Mouse (Mus musculus): ENCODE data around the gene Hnrnpr.

Gene Hnrnpr

GRCm38 (mm10) chr4:136387261-136387660 is 76.5 kb downstream of the Hnrnpr start:
- no peak for DNase-seq (ENCODE audit: extremely low read depth, low read depth)

GRCm38 (mm10) chr4:136401806-136402205 is 91.1 kb downstream of the Hnrnpr start:
- DNase-seq (ENCODE audit: extremely low read depth, low read depth) = no peak

GRCm38 (mm10) chr4:136407831-136408230 is 97.1 kb downstream of the Hnrnpr start:
- DNase-seq (ENCODE audit: extremely low read depth, low read depth) = no peak
